Mouse (Mus musculus): ENCODE results near the gene Spata5.
"Not testable (repeated sequence)": the region's sequence is repeated elsewhere in the genome, so short reads cannot be mapped to it uniquely, and the experiment has no call there.

Gene Spata5

DNA sequence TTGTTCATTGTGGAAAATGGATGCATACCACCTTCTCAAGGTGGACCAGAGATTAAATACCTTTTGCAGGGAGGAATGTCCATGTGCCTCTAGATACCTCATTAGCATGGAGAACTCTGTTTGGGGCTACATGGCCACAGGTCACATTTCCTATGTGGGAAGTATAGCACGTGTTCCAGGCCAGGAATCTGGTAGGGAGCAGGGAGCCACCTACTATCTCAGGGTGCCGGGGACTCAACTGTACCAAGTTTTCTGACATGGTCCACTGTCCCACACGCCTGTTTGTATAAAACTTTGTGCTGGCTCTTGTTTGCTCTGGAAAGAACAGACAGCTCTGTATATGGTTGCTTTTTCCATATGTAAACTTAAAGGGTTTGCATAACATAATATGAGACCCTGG is 158.0 kb downstream of the Spata5 start:
- no peak for DNase-seq

DNA sequence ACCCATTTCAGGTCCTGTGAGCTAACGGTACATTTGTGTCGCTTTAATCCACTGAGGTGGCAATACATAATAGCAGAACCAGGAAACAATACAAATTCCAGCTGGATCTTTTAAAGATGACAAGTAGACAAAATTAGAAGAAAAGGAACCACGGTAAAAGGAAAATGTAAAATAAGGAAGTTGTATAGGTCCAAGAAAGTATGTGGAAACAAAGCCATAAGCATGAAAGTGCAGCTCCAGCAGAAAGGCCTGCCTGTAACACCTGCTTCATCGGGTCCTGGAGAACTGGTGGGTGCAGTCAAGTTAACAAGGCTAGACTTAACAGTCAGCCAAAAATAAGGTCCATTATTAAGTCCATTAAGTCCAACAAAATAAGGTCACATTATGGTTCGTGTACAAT is 164.9 kb downstream of the Spata5 start:
- no peak for DNase-seq

DNA sequence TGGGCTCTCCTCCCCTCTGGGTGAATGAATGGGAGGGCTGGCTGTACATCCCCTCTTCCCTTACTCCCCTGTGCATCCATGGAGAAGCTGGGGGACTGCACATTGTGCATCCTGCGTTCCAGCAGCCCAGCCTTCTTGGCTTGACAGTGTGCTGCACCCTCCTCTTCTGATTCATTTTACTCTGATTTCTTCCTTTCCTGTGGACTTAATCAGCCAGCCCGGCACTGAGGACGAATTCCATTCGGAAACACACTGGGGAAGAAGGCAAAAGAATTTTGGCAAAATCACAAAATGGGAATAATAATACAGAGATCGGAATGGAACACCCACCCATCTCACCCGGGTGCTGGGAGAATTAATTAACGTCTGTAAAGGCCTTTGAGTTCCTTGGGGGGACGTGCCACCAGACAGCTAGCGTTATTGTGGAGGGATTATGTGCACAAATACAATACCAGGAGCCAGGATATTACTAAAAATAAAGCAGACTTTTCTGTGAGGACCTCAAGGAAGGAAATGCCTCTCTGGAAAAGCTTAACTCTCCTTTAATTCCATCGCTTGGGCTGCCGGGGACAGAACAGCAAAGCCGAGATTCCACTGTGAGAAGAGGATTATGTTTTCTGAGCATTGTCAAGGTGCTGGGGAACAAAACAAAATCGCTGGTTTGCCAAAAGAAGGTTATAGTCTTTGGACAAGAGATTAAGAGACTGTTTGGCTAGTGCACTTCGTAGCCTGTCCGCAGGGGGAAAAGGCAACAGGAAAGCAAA is 166.5 kb downstream of the Spata5 start:
- DNase-seq = peak; percentile 52

DNA sequence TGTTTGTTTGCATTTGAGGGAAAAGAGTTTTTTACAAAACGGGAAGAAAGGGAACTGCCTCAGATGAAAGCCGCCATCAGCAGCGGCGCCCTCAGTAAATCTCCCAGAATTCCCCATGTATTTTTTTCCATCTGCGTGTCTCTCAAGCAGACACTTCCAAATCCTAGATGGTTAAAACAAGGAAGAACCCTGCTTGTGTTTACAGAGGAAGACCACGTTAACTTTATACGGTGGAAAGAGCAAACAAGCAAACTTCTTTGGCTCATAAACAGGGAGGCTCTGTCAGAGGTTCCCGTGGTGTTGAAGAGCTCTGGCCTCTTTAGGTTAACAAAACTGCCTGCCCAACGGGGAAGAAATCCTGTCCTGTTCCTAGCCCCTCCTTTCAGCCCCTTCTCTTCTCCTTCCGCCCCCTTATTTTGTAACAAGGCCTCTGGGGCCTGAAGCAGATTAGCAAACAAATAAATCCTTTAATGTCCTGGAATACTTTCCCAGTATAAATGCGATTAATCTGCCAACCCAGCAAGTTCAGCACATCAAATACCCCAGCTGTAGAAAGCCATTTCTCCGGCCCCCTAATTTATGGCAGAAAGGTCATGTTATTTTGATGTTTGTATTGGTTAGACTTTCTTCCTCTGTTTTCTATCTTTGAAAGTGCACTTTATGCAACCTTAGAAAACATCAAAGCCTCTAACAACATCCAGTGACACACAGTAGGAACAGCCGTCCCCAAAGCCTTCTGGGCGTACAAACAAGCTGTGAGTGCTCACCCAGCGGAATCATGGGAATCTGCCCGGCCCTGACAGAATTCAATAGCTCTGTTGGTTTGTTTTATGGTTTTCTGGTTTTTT is 167.3 kb downstream of the Spata5 start:
- DNase-seq = peak; percentile 54

DNA sequence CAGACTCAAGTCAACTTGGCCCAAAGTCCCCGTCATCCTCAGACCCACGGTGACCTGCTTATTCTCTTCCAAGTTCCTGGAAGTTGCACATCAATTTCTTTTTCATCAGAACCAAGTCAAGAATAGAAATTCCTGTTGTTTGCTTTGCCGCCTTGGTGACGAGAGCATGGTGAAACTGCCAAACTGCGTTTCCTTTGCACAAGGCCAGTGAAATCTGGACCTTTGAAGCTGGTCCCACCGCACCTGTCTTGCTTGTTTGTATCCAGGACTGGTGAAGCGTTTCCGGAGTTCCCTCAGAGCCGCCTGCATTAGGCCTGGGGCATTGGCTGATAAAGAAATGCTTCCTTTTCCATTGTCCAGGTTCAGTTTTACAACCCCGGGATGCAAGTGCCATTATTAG is 176.0 kb downstream of the Spata5 start:
- peak; percentile 70 for DNase-seq

DNA sequence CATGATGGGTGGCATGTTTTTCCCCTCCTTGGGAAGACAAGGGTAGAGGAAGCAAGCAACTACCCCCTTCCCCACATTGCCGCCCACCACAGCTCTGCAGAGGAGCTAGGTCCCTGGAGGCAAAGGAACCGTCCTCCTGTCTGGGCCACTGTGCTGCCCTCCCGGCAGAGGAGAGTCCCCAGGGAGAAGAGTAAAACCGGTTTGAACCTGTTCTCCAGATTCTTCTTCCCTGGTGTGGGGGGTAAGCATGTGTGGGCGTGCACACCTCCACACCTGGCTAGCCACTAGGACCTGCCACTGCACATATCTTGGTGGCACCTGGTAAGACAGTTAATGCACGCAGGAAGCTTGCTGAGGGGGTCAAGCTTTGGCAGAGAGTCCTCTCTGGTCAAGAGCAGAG is 176.8 kb downstream of the Spata5 start:
- DNase-seq = no peak

DNA sequence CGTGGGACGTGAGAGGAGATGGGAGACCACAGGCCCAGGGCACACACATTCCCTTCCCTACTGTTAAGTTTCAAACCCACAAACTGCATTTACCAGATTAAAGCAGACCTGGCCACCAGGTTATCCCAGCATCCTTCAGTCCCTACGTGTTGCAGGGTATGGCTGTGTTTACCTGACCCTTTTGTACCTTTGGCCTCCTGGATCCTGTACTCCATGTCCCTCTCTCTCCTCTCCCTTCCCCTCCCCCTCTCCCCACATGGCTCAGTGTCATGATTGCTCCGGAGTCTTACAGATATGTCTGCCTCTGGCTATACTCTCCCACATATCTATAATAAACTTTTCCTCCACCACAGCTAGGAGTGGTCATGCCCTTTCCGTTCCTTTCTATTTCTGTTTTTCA is 177.5 kb downstream of the Spata5 start:
- DNase-seq = no peak

DNA sequence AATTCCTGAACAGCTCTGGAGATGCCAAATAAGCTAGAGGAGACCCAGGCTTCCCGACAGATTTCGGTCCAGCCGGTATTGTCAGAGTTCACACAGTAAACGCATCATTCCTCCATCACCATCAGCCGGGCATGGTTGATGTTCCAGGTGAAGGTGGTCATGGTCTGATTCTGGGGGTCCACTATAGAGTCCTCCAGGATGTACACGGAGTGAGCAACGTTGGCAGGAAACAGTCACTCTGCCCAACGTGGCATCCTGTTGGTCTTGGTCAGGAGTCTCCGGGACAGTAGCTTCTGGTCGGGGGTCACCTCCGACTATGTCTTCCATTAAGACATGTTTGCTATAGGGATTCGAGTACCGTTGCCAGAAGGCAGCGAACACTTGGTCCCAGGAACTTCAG is 179.9 kb downstream of the Spata5 start:
- not testable (repeated sequence) for DNase-seq

DNA sequence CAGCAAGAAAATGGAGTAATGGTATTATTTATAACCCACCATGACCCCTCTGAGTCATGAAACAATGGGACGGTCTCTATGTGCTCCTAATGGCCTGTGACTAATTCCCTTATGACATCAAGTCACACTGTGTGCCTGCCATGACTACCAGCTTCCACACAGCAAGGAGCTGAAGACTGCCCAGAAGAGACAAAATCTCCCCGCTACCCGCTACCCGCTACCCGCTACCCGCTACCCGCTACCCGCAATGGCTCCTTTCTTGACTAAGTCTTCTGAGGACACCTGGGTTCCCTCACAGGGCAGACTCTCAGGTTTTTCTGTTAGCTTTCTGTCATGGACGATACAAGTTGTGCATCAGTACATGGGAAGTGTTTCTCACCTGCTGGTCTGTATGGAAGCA is 182.7 kb downstream of the Spata5 start:
- DNase-seq = no peak

DNA sequence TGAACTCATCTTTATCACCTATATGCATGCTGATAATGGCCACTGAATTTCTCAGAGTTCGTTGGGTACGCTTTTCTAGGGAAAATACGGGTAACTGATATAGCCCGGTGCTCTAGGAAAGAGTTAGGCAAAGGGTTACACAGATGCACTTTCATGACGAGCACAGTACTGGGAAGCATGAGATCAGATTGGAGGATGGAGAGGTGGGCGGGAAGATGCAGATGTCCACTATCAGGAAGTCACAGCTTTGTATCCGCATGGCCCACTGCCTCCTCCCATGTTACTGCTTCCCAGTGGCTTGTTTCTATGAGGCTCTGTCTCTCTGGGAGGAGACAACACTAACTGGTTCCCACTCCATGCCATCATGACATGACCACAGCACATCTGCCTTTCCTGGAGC is 183.2 kb downstream of the Spata5 start:
- DNase-seq = no peak

DNA sequence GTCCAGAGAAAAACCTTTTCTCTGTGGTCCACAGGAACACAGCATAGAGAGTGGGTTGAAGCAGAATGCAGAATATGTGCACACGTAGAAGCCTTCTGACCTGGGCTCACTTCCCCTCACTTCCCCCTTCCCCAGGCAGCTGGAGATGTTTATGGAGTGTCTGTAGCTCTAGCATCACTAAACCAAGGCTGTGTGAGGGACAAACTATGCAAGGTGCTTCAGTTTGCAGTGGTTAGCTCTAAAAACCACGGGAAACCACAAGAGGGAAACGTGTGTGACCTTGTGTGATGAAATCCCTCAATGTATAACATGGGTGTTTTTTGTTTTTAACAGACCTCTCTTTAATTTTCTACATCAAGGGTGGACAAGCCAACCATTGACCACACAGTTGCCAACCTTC is 183.8 kb downstream of the Spata5 start:
- DNase-seq = no peak

DNA sequence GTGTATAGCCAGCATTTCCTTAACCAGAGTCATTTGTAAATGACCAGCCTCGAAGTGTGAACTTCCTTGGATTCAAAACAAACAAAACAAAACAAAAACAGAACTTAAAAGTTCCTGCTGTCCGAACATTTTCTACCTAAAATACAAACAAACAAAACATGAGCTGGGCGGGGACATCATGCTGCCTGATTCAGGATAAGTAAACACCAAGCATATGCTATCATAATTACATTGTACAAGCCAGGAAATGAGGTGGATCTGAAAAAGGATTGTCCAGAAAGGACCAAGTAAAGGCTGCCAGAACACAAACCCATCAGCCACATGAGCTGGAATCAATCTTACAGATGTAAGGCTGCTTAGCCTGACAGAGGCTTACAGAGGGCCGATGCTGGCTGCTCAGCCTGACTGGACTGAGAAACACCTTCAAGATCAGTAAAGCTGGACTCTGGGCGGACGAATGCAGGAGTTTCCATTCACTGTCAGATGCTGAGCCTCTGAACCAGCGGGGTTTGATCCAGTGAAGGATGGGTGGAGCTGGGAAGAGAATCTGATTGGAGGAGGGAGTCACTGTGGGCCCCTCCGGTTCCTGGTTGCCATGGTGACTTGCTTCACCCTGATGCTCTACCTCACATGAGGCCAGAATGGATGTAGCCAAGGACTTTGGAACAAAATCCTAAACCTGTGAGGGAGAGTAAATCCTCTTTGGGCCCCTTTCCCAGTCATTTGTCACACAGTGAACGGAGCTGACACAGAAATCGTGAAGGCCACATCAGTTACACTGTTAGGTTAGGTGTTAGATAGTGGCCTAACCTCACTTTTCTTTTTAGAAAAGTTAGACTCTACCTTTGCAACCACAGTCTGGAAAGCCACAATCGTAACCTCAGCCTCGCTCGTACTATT is 185.5 kb downstream of the Spata5 start:
- DNase-seq = no peak

DNA sequence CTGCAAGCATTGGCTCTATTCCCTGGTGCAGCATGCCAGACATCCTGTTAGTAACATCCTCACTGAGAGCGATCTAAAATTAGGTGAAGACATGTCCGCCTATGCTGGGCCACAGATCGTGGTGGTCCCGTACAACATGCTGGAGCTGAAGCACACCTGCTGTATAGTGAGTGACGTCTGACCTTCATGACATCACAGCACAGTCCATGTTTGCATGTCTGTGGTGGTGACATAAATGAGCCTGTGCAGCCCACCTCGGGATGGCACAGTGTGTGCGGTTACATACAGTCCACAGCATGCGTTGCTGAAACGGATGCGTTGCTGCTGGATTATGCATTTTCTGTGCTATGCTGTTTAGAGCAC is 186.2 kb downstream of the Spata5 start:
- DNase-seq = no peak

DNA sequence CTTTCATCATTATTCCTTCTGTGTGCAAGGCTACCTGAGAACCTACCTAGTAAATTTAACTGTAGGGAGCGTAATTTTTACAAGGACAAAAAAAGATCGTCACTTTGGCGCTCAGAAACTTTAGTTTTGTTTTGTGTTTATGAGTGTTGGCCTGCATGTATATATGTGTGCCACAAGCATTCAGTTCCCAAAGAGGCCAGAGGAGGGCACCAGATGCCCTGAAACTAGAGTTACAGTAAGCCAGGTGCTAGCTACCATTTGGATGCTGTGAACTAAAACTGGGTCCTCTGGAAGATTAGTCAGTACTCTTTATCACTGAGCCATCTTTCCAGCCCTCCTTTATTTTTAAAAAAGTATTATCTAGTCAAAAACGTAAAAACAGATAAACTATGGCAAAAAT is 189.2 kb downstream of the Spata5 start:
- DNase-seq = no peak

DNA sequence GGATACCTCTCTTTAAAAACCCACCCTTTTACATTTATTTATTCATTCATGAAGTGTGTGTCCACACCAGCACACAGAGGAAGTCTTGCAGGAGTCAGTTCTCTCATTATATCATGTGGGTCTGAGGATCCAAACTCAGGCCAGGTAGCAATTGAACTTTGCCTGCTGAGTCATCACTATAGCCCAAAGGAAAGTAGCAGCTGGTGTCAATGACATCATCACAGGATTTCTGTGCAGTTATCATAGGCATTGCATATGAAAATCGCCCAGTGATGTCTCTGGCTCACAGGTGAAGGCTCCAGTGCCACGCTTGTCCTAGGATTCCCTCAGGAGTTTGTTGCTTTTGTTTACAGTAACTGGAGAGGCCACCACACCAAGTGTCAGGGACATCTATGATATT is 191.0 kb downstream of the Spata5 start:
- no peak for DNase-seq

DNA sequence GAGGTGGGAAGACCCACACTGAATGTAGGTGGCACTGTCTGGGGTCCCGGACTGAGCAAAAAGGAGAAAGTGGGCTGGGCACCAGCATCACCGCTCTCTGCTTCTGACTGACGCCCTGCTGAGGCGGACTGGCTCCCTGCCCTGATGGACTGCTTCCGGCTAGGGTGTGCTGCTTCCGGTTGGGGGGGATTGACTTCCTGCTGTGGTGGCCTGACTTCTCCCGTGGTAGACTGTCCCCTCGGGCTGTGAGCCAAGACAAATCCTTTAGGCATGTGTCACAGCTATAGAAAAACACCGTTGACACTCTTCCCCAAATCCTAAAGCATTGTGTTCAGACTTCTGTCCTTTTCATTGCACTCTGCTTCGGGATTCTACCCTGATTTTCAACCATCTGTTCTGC is 194.0 kb downstream of the Spata5 start:
- DNase-seq = peak; percentile 75

DNA sequence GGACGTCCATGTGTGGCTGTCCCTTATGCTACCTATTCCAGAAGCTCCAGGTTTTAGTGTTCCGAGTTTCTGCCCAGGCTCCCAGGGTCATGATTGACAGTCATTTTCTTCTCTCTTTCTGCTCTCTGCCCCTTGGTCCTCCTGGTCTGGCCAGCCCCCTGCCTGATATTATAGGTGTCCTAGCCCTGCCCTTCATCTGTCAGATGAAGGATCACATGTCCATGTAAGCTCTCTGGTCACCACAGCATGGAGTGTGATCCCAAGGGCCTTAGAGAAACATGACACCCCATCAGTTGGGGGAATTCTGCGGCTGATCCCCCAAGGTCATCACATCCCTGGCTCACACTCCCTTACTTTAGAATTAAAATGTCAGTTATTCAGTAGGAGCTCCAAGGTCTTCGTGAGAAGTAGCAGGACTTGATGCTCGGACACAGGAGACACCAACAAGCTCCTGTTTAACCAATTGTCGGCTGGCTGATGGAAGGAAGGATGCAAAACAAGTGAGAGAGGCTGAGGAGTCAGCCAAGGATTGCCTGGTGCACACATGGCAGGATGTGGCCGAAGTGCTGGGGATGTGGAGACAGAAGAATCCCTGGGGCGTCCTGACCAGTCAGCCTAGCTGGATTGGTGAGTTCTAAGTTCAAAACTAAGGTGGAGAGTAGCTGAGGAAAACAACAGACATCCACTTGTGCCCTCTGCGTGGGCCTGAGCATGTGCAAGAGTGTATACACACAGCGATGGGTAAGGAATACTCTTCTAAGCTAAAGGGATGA is 195.4 kb downstream of the Spata5 start:
- no peak for DNase-seq

DNA sequence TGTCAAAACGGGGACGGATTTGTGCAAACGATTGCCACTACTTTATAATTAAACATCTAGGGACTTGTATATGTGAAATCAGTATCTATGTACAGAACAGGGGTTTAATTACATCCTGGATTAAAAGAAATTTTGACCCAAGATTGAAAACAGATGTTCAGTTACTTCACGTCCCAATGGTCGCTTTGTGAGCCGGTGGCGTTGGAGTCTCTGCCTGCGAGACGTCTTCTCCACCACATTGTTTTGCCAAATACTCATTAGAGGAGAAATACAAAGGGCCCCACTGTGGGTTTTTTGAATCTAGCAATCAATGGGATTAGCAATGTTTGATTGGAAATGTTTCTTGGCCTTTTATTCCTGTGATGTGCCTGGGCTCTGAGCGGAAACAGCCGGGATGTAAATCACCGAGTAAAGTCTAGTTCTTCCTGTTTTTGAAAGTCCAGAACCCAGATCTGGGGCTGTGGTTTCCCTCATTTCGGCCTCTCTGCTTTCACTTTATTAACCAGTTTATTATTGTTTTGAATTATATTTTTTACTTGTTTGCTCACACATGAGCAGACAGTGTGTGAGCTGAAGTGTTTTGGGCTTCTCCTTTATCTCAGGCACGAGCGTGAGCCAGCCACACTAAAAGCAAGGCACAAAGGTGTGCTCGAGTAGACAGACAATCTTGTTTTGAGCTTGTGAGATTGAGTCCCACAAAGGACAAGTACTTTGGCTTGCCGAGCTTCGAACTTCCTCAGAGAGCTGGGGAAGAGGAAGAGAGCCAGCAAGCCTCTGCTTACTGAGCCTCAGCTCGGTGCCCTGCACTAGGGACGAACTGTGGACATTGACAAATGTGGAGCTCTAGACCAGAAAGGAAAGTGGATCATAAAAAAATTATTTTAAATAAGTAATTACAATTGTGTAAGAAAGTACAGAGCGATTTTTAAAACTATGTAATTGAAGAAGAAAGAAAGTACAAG is 197.2 kb downstream of the Spata5 start:
- DNase-seq = peak; percentile 33

All from kidney, postnatal 14 days (tissue).